Mouse (Mus musculus): ENCODE measurements around the gene Metap1d. TPM values are rescaled to one million over a fixed set of nuclear protein-coding genes. Genes with fewer than 3 reads are reported as not detected.

The Metap1d gene
- polyA plus RNA-seq, 1 experiment from 2014 or later: 39.3 TPM

- Histone ChIP-seq H3K9me3 (replicated peaks) (no peaks in the 10 kb centered on the region), H3K27me3 (no peaks in the 10 kb centered on the region), H3K4me2 (no peak overlapping the region), H3K4me3 (no peak overlapping the region), H3K9ac (no peak overlapping the region), H3K4me1 (replicated peaks) (0 out of 2 replicates have a peak, but pooled peaks cover 2% of the 10 kb centered on the region), H3K36me3 (no peaks in the 10 kb centered on the region), H3K27ac (no peak overlapping the region)
- WGBS: 72% methylated on average over 16 of the region's 16 CpGs
- no peak for ATAC-seq (replicated peaks; ENCODE audit: insufficient number of reproducible peaks, insufficient read depth, low FRiP score, low read depth)
These were observed 46.5 kb downstream of the Metap1d start for GRCm38 (mm10) chr2:71499276-71500230.

DNA sequence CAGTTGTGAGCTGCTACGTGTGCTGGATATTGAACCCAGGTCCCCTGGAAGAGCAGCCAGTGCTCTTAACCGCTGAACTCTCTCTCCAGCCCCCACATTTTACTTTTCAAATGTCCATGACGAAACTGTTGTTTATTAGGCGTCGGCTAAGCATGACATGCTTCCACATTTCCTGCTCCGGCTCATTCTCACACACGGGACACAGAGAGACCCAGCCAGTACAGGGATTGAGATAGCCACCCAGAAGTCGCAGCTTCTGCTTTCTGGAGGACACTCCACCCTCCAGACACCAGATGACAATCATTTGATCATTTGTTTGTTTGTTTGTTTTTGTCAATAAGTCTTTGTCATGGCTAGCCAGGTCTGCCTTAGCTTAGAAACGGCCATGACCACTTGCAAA is 51.8 kb downstream of the Metap1d start:
- H3K4me2 ChIP-seq: no peak overlapping the region
- no peaks in the 10 kb centered on the region for H3K36me3 ChIP-seq
- WGBS: 60% methylated on average over 9 of the region's 9 CpGs
- no peak overlapping the region for H3K9ac ChIP-seq
- no peak overlapping the region for H3K4me3 ChIP-seq
- no peaks in the 10 kb centered on the region for H3K27me3 ChIP-seq
- no peaks in the 10 kb centered on the region for H3K9me3 ChIP-seq (replicated peaks)
- ATAC-seq (replicated peaks; ENCODE audit: insufficient number of reproducible peaks, insufficient read depth, low FRiP score, low read depth): no peak
- H3K4me1 ChIP-seq (replicated peaks): no peaks in the 10 kb centered on the region
- no peak overlapping the region for H3K27ac ChIP-seq

DNA sequence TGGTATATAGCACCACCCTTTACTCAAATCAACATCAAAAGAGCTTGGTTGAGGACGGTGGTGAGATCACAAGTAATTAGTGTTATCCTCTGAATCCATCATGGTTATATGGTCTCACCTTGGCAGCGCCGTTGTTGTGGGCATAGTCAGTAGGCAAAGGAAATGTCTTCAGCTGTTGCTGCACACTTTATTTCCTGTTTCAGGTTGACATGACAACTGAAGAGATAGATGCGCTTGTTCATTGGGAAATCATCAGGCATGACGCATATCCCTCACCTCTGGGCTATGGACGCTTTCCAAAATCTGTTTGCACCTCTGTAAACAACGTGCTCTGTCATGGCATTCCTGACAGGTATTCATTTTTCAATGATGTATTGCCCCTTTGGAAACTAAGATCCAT is 58.1 kb downstream of the Metap1d start:
- Histone ChIP-seq H3K9me3 (replicated peaks) (no peaks in the 10 kb centered on the region), H3K9ac (no peak overlapping the region), H3K4me2 (no peak overlapping the region), H3K4me1 (replicated peaks) (no peaks in the 10 kb centered on the region), H3K27me3 (no peaks in the 10 kb centered on the region), H3K4me3 (no peak overlapping the region), H3K36me3 (no peaks in the 10 kb centered on the region), H3K27ac (no peak overlapping the region)
- ATAC-seq (replicated peaks; ENCODE audit: insufficient number of reproducible peaks, insufficient read depth, low FRiP score, low read depth): no peak
- WGBS: 87% methylated on average over 7 of the region's 7 CpGs

- no peaks in the 10 kb centered on the region for H3K27me3 ChIP-seq
- 79% methylated on average over 9 of the region's 9 CpGs for WGBS
- H3K4me1 ChIP-seq (replicated peaks): no peaks in the 10 kb centered on the region
- H3K4me2 ChIP-seq: no peak overlapping the region
- H3K9me3 ChIP-seq (replicated peaks): no peaks in the 10 kb centered on the region
- H3K27ac ChIP-seq: no peak overlapping the region
- H3K9ac ChIP-seq: no peak overlapping the region
- ATAC-seq (replicated peaks; ENCODE audit: insufficient number of reproducible peaks, insufficient read depth, low FRiP score, low read depth): no peak
- H3K36me3 ChIP-seq: no peaks in the 10 kb centered on the region
- H3K4me3 ChIP-seq: no peak overlapping the region
These were observed 59.2 kb downstream of the Metap1d start for GRCm38 (mm10) chr2:71512326-71512725.

- H3K27ac ChIP-seq: no peak overlapping the region
- no peaks in the 10 kb centered on the region for H3K4me1 ChIP-seq (replicated peaks)
- H3K9me3 ChIP-seq (replicated peaks): no peaks in the 10 kb centered on the region
- H3K4me2 ChIP-seq: no peak overlapping the region
- no peak overlapping the region for H3K4me3 ChIP-seq
- H3K9ac ChIP-seq: no peak overlapping the region
- no peaks in the 10 kb centered on the region for H3K36me3 ChIP-seq
- peaks cover 13% of the 10 kb centered on the region for H3K27me3 ChIP-seq
- 83% methylated on average over 4 of the region's 4 CpGs for WGBS
- ATAC-seq (replicated peaks; ENCODE audit: insufficient number of reproducible peaks, insufficient read depth, low FRiP score, low read depth): no peak
These were observed 63.9 kb downstream of the Metap1d start for GRCm38 (mm10) chr2:71516995-71517394.

GRCm38 (mm10) chr2:71517466-71518099 is 64.5 kb downstream of the Metap1d start:
- no peak overlapping the region for H3K27ac ChIP-seq
- no peaks in the 10 kb centered on the region for H3K36me3 ChIP-seq
- no peaks in the 10 kb centered on the region for H3K9me3 ChIP-seq (replicated peaks)
- H3K4me3 ChIP-seq: no peak overlapping the region
- no peaks in the 10 kb centered on the region for H3K4me1 ChIP-seq (replicated peaks)
- peaks cover 18% of the 10 kb centered on the region for H3K27me3 ChIP-seq
- H3K9ac ChIP-seq: no peak overlapping the region
- 83% methylated on average over 8 of the region's 8 CpGs for WGBS
- no peak overlapping the region for H3K4me2 ChIP-seq
- ATAC-seq (replicated peaks; ENCODE audit: insufficient number of reproducible peaks, insufficient read depth, low FRiP score, low read depth): no peak

- WGBS: 37% methylated on average over 4 of the region's 4 CpGs
- no peak overlapping the region for H3K9ac ChIP-seq
- H3K27ac ChIP-seq: no peak overlapping the region
- no peak for ATAC-seq (replicated peaks; ENCODE audit: insufficient number of reproducible peaks, insufficient read depth, low FRiP score, low read depth)
- no peak overlapping the region for H3K4me2 ChIP-seq
- H3K27me3 ChIP-seq: peaks cover 68% of the 10 kb centered on the region
- H3K4me1 ChIP-seq (replicated peaks): peaks cover 2% of the 10 kb centered on the region; the same call in 1 of the 2 replicates
- no peaks in the 10 kb centered on the region for H3K36me3 ChIP-seq
- H3K9me3 ChIP-seq (replicated peaks): no peaks in the 10 kb centered on the region
- H3K4me3 ChIP-seq: no peak overlapping the region
These were observed 69.8 kb downstream of the Metap1d start for GRCm38 (mm10) chr2:71522871-71523270.

GRCm38 (mm10) chr2:71523431-71523830 is 70.4 kb downstream of the Metap1d start:
- Histone ChIP-seq H3K27me3 (peaks cover 73% of the 10 kb centered on the region), H3K9ac (no peak overlapping the region), H3K4me1 (replicated peaks) (peaks cover 3% of the 10 kb centered on the region), H3K9me3 (replicated peaks) (no peaks in the 10 kb centered on the region), H3K4me3 (no peak overlapping the region), H3K27ac (no peak overlapping the region), H3K36me3 (no peaks in the 10 kb centered on the region), H3K4me2 (no peak overlapping the region)
- WGBS: 33% methylated on average over 4 of the region's 4 CpGs
- no peak for ATAC-seq (replicated peaks; ENCODE audit: insufficient number of reproducible peaks, insufficient read depth, low FRiP score, low read depth)

GRCm38 (mm10) chr2:71524763-71525162 is 71.7 kb downstream of the Metap1d start:
- no peak for ATAC-seq (replicated peaks; ENCODE audit: insufficient number of reproducible peaks, insufficient read depth, low FRiP score, low read depth)
- WGBS: 34% methylated on average over 13 of the region's 13 CpGs

DNA sequence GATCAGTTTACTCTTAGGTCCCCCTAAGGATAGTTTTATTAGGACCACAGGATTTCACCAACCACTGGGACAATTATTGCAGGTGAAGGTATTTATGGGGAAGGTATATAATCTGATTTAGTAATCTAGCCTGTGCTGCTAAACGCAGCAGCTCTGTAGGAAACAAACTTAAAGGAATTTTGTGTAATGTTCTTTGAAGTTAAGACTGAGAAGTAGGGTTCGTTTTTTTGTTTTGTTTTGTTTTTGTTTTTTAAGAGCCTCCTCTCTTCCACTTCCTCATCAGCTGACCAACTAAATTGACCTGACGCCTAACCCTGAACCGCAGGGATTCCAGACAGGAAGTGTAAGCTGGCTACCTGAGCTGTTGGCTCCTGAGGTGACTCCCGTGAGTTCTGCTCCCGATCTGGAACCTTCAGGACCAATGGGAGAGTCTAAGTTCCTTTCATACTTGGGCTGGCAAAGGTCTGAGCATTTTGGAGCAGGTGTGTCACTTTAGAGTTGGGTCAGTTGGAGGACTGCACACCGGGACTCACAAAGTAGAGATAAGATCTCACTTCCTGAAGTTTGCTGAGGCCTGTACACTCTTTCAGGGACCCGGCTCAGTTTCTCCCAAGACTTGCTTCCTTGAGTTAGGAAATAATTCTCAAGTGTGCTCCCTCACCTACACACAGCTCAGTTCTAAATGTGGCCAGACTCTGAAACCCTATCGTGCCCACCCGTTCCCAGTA is 73.7 kb downstream of the Metap1d start:
- no peak overlapping the region for H3K9ac ChIP-seq
- no peak overlapping the region for H3K27ac ChIP-seq
- peaks cover 94% of the 10 kb centered on the region for H3K27me3 ChIP-seq
- H3K4me1 ChIP-seq (replicated peaks): peaks cover 29% of the 10 kb centered on the region
- H3K4me3 ChIP-seq: no peak overlapping the region
- no peaks in the 10 kb centered on the region for H3K36me3 ChIP-seq
- 4% methylated on average over 10 of the region's 10 CpGs for WGBS
- no peaks in the 10 kb centered on the region for H3K9me3 ChIP-seq (replicated peaks)
- H3K4me2 ChIP-seq: no peak overlapping the region
- ATAC-seq (replicated peaks; ENCODE audit: insufficient number of reproducible peaks, insufficient read depth, low FRiP score, low read depth): no peak

More at GRCm38 (mm10) chr2:71524763-71525162, 71.7 kb downstream of the Metap1d start:
- H3K4me1 ChIP-seq (replicated peaks): peaks cover 17% of the 10 kb centered on the region
- H3K9me3 ChIP-seq (replicated peaks): no peaks in the 10 kb centered on the region
- H3K9ac ChIP-seq: no peak overlapping the region
- H3K4me2 ChIP-seq: no peak overlapping the region
- no peak overlapping the region for H3K4me3 ChIP-seq
- peaks cover 87% of the 10 kb centered on the region for H3K27me3 ChIP-seq
- H3K36me3 ChIP-seq: no peaks in the 10 kb centered on the region
- no peak overlapping the region for H3K27ac ChIP-seq

DNA sequence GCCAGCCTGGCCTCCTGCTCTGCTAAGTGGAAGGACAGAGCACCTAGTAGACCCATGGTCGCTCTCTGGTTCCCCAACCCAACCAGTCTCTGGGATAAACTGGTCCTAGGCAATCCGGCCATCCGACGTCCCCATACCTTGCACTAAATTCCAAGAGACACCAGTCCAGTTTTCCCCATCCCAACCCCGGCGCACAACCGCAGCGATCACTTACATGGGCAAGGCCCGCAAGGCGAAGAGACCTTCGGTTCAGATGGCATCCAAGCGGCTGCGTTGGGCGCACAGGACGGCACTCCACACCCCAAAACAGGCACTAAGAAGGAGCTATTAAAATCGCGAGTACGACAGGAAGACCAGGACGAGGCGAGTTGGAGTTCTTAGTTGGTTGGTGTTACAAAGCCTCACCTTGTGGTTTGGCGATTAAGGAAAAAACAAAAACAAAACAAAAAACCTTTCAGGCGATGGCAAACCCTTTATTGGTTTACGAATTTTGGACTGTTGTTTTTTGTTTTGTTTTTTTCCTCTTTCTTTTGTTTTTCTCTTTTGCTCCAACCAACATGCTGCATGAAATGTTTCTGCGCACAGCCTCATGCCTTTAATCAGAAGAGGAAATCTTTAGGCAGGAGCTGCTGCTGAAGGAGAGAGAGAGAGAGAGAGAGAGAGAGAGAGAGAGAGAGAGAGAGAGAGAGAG is 74.4 kb downstream of the Metap1d start:
- no peak for ATAC-seq (replicated peaks; ENCODE audit: insufficient number of reproducible peaks, insufficient read depth, low FRiP score, low read depth)
- Histone ChIP-seq H3K9me3 (replicated peaks) (no peaks in the 10 kb centered on the region), H3K9ac (no peak overlapping the region), H3K27ac (no peak overlapping the region), H3K36me3 (no peaks in the 10 kb centered on the region), H3K27me3 (peaks cover 97% of the 10 kb centered on the region), H3K4me1 (replicated peaks) (peaks cover 29% of the 10 kb centered on the region), H3K4me3 (no peak overlapping the region), H3K4me2 (no peak overlapping the region)
- 4% methylated on average over 24 of the region's 24 CpGs for WGBS
